15 mouse cellular contexts compared by ENCODE assay signal in genomic region chr5:118260642-118261041, GRCm38 (mm10). TPM values are rescaled to one million over a fixed set of nuclear protein-coding genes. Genes with fewer than 3 reads are reported as not detected.
"Had no signal": no experiment of that assay in that cellular context is flagged by ENCODE, and none has a peak within 500 bp of the region (broad histone marks: within the 10 kb centered on the region; RNA-seq: fewer than 3 reads in every experiment).

No protein-coding gene starts in this region.

- H3K27ac ChIP-seq: left cerebral cortex, adult 2 months; liver, embryonic 13.5 days; neural tube, embryonic 12.5 days; neural tube, embryonic 15.5 days had no signal

- H3K9me3 ChIP-seq: liver, embryonic 13.5 days; neural tube, embryonic 12.5 days; neural tube, embryonic 15.5 days had no signal

- H3K9ac ChIP-seq: liver, embryonic 13.5 days; neural tube, embryonic 12.5 days; neural tube, embryonic 15.5 days had no signal

- DNase-seq: kidney, postnatal 4 days; layer of hippocampus, adult 9-11 months; layer of hippocampus, postnatal 36 days; liver, embryonic 13.5 days; lung, adult 2 months; lung, postnatal 14 days; midbrain, embryonic 14.5 days; retina, postnatal 1 day; thymus, adult 18-20 months; thymus, postnatal 36 days had no signal

- H3K27me3 ChIP-seq: liver, embryonic 13.5 days; neural tube, embryonic 12.5 days; neural tube, embryonic 15.5 days had no signal

- H3K4me3 ChIP-seq: left cerebral cortex, adult 2 months; liver, embryonic 13.5 days; neural tube, embryonic 12.5 days; neural tube, embryonic 15.5 days had no signal

- H3K4me2 ChIP-seq: liver, embryonic 13.5 days; midbrain, embryonic 11.5 days; neural tube, embryonic 12.5 days; neural tube, embryonic 15.5 days had no signal

- H3K4me1 ChIP-seq: neural tube, embryonic 12.5 days had no signal

RNA-seq across cellular contexts. Expression of gene Rnft2, which starts 15.7 kb away (rescaled TPM):
- total RNA-seq: megakaryocyte-erythroid progenitor cell, adult 5-6 weeks had no signal
